Mouse (Mus musculus) hindbrain, postnatal 0 days (tissue): ENCODE data around the gene Upp2. TPM values are rescaled to one million over a fixed set of nuclear protein-coding genes. Genes with fewer than 3 reads are reported as not detected.

Source experiments
- ATAC-seq: fragments of 200-750 bp; cut with Nextera tagmentation; 2 replicates; pipeline ENCODE4 v1.8.0; 2017; ENCODE audit warnings: mild to moderate bottlenecking, moderate TSS enrichment, moderate library complexity
- DNase-seq: peaks from one replicate; pipeline ENCODE4 v3.0.0-alpha.2; 2015; ENCODE audit warnings: low spot score
- H3K27ac ChIP-seq: fragments of 300-500 bp; sonication (generic); 2 replicates; pipeline ENCODE4 v1.5.1; 2014; ENCODE audit warnings: mild to moderate bottlenecking
- H3K27me3 ChIP-seq: fragments of 300-500 bp; sonication (generic); 2 replicates; pipeline ENCODE4 v1.6.1; 2014; ENCODE audit warnings: low read length, mixed read lengths; ENCODE audit not compliant: insufficient read depth
- H3K36me3 ChIP-seq: fragments of 300-500 bp; sonication (generic); 2 replicates; pipeline ENCODE4 v1.6.1; 2014; ENCODE audit warnings: low read length, mixed read lengths; ENCODE audit not compliant: insufficient read depth
- H3K4me1 ChIP-seq: fragments of 300-500 bp; sonication (generic); 2 replicates; pipeline ENCODE4 v1.6.1; 2014; ENCODE audit warnings: antibody characterized with exemption, low read length, mixed read lengths; ENCODE audit not compliant: insufficient read depth
- H3K4me2 ChIP-seq: fragments of 300-500 bp; sonication (generic); 2 replicates; pipeline ENCODE4 v1.6.1; 2014; ENCODE audit warnings: low read depth, mild to moderate bottlenecking, low read length, moderate library complexity, mixed read lengths
- H3K4me3 ChIP-seq: fragments of 300-500 bp; sonication (generic); 2 replicates; pipeline ENCODE4 v1.5.1; 2014; ENCODE audit warnings: low read length
- H3K9ac ChIP-seq: fragments of 300-500 bp; sonication (generic); replicated peaks from 2 replicates; pipeline ENCODE4 v1.6.1; 2014; ENCODE audit warnings: mild to moderate bottlenecking, low read length, moderate library complexity, mixed read lengths
- H3K9me3 ChIP-seq: fragments of 300-500 bp; sonication (generic); 2 replicates; pipeline ENCODE4 v1.6.1; 2016; ENCODE audit warnings: low read length, mixed read lengths
- CTCF ChIP-seq: IDR thresholded peaks from 2 replicates; pipeline ENCODE4 v1.5.1; 2016; ENCODE audit warnings: antibody characterized with exemption, control low read depth, low read depth
- WGBS: fragments of 180-500 bp; shearing (Covaris S2); extraction: QIAGEN DNeasy Blood & Tissue Kit; methylation state at CpG from one replicate; pipeline ENCODE4 v1.1.7; 2014; 5-methylcytosine and 5-hydroxymethylcytosine counted together
- polyA plus RNA-seq: library from polyadenylated mRNA; unstranded; fragments of >200 nt; fragmentation: Nextera tagmentation; extraction: Ambion mirVana; gene quantifications from 2 replicates; pipeline ENCODE4 v1.2.1, GENCODE M21; 2015
- total RNA-seq: library from RNA; depleted of rRNA; stranded (reverse); fragments of >200 nt; gene quantifications from 2 replicates; pipeline ENCODE4 v1.2.3, GENCODE M21; 2014

The Upp2 gene
- total and polyA plus RNA-seq, 2 experiments from 2014 or later, result 6.8 to 11.8 TPM

DNA sequence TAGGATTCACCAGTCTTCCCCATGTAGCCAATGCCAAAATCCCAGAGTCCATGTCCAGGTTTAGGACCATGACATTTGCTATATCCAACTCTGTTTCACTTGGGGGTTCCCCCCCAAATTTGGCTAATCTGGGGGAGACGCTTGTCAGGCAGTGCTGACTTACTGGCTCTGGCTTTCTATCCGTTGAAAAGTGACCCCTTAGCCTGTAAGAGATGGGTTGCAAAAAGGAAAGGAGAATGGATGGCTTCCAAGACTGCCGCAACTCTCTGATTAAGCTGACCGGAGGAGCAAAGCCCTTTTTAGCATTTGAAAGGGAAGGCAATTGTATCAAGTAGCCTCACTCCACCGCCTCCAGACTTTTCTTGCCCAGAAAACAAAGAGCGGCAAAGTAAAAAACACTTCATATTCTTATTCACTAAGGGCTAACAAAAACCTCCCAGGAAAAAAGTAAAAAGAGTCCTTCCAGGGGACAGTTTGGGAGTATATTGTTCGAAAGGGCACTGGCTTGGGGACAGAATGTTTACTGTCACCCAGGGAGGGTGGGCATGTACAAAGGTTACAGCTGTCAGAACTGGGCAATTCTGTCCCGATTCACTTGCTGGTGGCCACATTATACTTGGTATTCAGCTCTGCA, 59.2 kb downstream of the Upp2 start:
- Histone ChIP-seq H3K36me3 (no peaks in the 10 kb centered on the region), H3K4me3 (no peak overlapping the region), H3K4me1 (no peaks in the 10 kb centered on the region), H3K9ac (no peak overlapping the region), H3K27ac (no peak overlapping the region), H3K9me3 (no peaks in the 10 kb centered on the region), H3K27me3 (no peaks in the 10 kb centered on the region), H3K4me2 (no peak overlapping the region)
- TF ChIP-seq CTCF, result no peak
- no peak for ATAC-seq
- 15% methylated on average over 8 of the region's 8 CpGs for WGBS
- peak; percentile 15 for DNase-seq

DNA sequence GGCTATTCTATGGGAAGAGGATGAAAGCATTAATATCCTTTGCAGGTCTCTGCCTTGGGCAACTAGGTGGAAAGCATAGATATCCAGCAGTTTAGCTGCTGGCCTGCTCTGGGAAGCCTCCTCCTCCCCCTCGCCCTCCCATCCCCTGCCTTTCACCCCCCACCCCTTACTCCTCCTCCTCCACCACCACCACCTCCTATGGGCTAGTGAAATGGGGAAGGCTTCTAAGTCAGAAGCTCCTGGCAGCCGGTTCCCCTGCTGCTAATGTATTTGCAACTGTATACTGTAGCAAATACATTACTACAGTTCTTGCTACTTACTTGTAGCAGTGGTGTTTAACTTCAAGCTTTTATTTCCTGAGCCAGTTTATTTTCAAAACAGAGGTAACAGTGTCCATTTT, 60.9 kb downstream of the Upp2 start:
- Histone ChIP-seq H3K36me3 (no peaks in the 10 kb centered on the region), H3K27me3 (no peaks in the 10 kb centered on the region), H3K4me1 (no peaks in the 10 kb centered on the region), H3K27ac (no peak overlapping the region), H3K9ac (no peak overlapping the region), H3K9me3 (no peaks in the 10 kb centered on the region), H3K4me2 (no peak overlapping the region), H3K4me3 (no peak overlapping the region)
- DNase-seq (no peak), ATAC-seq (no peak)
- no peak for TF ChIP-seq CTCF
- WGBS, result 25% methylated on average over 1 of the region's 2 CpGs

DNA sequence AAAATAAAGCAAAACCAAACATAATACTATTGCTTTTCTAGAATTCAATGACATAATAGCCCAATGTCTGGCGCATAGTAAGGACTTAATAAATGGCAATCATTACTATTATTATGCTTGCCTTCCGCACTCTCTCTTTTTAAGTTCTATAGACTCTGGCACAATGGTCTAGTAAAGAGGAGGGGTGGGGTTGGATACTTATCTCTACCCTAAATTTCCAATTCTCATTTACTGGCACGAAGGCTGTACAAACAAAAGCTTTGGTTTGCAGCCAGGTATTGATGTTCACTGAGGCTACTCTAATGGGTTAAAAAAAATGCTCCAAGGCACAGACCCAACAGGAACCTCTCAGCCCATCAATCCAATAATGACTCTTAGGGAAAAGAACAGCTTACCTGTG, 61.9 kb downstream of the Upp2 start:
- Histone ChIP-seq H3K36me3 (no peaks in the 10 kb centered on the region), H3K27me3 (no peaks in the 10 kb centered on the region), H3K4me3 (no peak overlapping the region), H3K9me3 (no peaks in the 10 kb centered on the region), H3K27ac (no peak overlapping the region), H3K4me2 (no peak overlapping the region), H3K9ac (no peak overlapping the region), H3K4me1 (no peaks in the 10 kb centered on the region)
- ATAC-seq (no peak), DNase-seq (no peak)
- WGBS, result 58% methylated on average over 3 of the region's 3 CpGs
- TF ChIP-seq CTCF, result no peak

DNA sequence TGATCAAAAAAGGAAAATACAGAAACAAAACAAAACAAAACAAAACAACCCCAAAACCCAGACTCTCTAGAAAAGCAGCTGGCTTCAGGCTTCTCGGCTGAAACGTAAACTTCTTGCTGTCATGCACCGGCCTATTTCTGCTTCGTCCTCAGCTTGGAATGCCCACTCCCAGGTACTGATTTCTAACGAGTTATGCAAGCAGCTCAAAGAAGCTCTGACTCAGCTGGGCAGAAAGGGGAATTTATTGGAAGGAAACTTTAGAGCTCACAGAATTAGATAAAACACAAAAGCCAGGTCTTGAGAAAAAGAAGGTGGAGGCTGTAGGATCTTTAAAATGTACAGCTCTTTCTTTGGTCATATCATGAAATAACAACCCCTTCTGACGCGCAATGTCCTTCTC, 62.3 kb downstream of the Upp2 start:
- Histone ChIP-seq H3K4me3 (no peak overlapping the region), H3K4me2 (no peak overlapping the region), H3K27ac (no peak overlapping the region), H3K9ac (no peak overlapping the region), H3K9me3 (no peaks in the 10 kb centered on the region), H3K27me3 (no peaks in the 10 kb centered on the region), H3K4me1 (no peaks in the 10 kb centered on the region), H3K36me3 (no peaks in the 10 kb centered on the region)
- TF ChIP-seq CTCF, result no peak
- ATAC-seq (no peak), DNase-seq (no peak)
- 64% methylated on average over 7 of the region's 7 CpGs for WGBS

DNA sequence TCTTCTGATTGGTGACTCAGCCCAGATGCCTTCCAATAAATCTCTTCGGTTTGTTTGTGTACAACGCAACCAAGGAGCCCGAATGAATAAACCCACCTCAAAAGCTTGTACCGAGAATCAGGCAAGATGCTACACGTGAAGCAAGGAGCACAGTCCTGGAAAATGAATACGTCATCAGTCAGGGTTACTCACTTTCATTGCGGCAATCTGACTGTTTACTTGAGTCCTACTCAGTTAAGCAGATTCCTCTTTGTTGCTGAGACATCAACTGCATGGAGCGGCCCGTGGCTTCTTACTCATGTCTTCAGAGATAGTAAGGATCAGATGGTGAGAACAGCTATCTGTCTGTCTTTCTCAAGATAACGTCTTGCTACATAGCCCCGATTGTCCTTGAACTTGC, 66.7 kb downstream of the Upp2 start:
- Histone ChIP-seq H3K9ac (no peak overlapping the region), H3K27ac (no peak overlapping the region), H3K36me3 (no peaks in the 10 kb centered on the region), H3K9me3 (0 out of 2 replicates have a peak, but pooled peaks cover 3% of the 10 kb centered on the region), H3K4me2 (no peak overlapping the region), H3K4me3 (no peak overlapping the region), H3K27me3 (no peaks in the 10 kb centered on the region), H3K4me1 (no peaks in the 10 kb centered on the region)
- DNase-seq (no peak), ATAC-seq (no peak)
- TF ChIP-seq CTCF, result no peak
- WGBS, result 95% methylated on average over 11 of the region's 11 CpGs

DNA sequence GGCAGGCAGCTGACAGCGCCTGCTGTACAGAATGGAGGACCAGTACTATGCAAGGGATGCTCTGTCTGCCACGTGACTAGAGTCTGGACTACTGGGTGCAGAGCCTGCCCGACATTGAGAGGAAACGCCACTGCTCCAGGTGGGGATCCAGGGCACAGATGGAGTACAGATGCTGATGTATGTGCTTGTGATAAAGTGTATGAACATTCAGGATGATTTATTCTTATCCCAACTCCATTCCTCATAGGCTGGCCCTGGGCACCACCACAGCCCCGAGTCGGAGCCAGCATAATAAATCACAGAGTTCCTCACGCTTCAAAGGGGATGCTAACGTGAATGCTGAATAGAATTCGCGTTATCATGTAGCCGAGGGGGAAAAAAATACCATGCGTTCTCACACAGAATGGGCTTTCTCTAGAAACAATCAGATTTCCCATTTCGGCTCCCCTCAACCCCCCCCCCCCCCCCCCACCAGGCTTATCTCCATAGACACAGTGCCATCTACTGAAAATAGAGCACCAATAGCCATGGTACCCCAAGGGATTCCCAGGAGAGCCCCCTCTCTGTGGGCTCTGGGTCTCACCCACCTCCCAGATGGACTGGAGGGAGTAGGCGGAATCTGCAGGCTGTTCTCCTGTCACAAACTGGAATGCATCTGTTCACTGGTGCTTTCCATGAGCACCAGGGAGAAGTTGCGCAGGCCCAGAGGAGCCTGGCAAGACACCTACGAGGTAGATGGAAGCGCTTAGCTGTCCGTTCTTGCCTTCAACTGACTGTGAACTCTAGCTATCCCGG, 74.9 kb downstream of the Upp2 start:
- no peaks in the 10 kb centered on the region for H3K36me3 ChIP-seq
- ATAC-seq (peak; percentile 62), DNase-seq (peak; percentile 42)
- no peak overlapping the region for H3K9ac ChIP-seq
- H3K4me3 ChIP-seq, result no peak overlapping the region
- no peak for TF ChIP-seq CTCF
- H3K9me3 ChIP-seq, result 0 out of 2 replicates have a peak, but pooled peaks cover 3% of the 10 kb centered on the region
- no peaks in the 10 kb centered on the region for H3K27me3 ChIP-seq
- H3K4me2 ChIP-seq, result no peak overlapping the region
- WGBS, result 62% methylated on average over 19 of the region's 19 CpGs
- no peak overlapping the region for H3K27ac ChIP-seq
- no peaks in the 10 kb centered on the region for H3K4me1 ChIP-seq

DNA sequence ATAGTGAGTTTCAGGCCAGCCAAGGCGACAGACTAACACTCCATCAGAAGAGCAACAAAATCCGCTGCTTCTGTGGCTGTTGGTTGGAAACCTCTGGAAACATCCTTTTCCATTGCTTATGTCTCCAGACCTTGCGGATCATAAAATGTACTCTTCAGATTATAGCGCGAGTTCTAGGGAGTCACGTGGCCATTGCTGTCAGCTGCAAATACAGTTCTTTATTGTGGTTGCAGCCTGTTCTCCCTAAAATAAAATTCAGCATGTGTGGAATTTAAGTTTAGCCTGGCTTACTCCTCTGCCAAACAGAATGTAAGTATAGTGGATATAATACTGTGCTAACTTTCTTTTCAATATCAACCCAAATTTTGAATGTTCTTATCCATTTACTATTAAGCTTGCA, 78.6 kb downstream of the Upp2 start:
- no peak for ATAC-seq
- WGBS, result 98% methylated on average over 6 of the region's 6 CpGs
- no peak overlapping the region for H3K4me3 ChIP-seq
- H3K9ac ChIP-seq, result no peak overlapping the region
- H3K27me3 ChIP-seq, result no peaks in the 10 kb centered on the region
- no peaks in the 10 kb centered on the region for H3K36me3 ChIP-seq
- no peak for TF ChIP-seq CTCF
- H3K9me3 ChIP-seq, result no peaks in the 10 kb centered on the region
- H3K4me1 ChIP-seq, result no peaks in the 10 kb centered on the region
- H3K4me2 ChIP-seq, result no peak overlapping the region
- no peak for DNase-seq
- H3K27ac ChIP-seq, result no peak overlapping the region
